Comparison of ENCODE assay signal across 8 mouse cellular contexts in the genomic region with DNA sequence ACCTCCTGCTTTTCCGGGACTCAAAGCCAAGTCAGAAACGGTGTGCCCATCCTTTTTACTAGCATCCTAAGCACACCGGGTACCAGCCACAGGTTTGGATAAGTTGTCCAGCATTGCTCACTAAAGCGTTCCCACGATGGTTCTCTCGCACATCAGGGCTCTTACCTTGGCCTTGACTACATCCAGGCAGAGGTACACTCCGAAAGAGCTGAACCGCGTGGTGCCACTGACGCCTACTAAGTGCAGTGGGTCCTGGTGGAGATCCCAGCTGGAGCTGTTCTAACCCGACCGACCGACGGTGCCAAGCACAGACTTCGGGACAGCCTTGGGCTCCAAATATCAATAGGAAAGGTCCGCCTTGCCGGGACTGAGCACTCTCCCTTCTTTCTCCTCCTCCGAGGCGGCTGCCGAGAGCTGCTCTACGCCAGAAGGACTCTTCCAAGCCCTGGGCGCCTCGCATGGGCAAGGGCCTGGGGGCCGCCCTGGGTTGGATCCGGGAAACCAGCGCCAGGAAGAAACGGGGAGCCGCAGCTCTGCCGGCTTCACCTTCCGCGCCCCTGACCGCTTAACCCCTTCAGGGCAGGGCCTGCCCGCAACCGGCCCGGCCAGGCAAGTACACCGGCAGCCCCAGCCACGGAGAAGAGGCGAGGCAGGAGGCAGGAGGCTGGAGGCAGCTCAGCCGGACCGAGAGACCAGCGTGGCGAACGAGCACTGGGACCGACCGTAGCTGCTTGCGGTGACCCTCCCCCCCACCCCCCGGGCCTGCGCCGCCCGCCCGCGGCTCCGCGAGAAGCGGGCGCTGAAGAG. TPM values are rescaled to one million over a fixed set of nuclear protein-coding genes. Genes with fewer than 3 reads are reported as not detected.
A peak's percentile ranks its signal among the peaks of the same experiment; 100 is the strongest.
DNase-seq lines count a peak whose midpoint lies in the region; ATAC-seq and TF ChIP-seq lines count a peak whose summit lies in the region.

No protein-coding gene starts in this region.

- peaks cover 2% of the 10 kb centered on the region; the same call in 1 of the 2 replicates for H3K4me1 ChIP-seq in cortical plate, adult 2 months (ENCODE audit: control insufficient read depth, insufficient read depth, low read length)
- peaks cover 21% of the 10 kb centered on the region for H3K4me1 ChIP-seq in intestine, embryonic 16.5 days (ENCODE audit: control insufficient read depth, insufficient read depth, low read length)
- H3K4me1 ChIP-seq in liver, adult 2 months (ENCODE audit: control insufficient read depth, insufficient read depth, low read length), result no peaks in the 10 kb centered on the region; the same call in 1 of the 2 replicates
- peaks cover 13% of the 10 kb centered on the region; the same call in 1 of the 2 replicates for H3K4me1 ChIP-seq in midbrain, postnatal 0 days (ENCODE audit: insufficient read depth, low read length)

- peak overlapping the region; percentile 85 for H3K9ac ChIP-seq in intestine, embryonic 16.5 days (ENCODE audit: low read depth, low read length)
- peak overlapping the region; percentile 79 for H3K9ac ChIP-seq in liver, adult 2 months (ENCODE audit: low read depth, low read length)
- H3K9ac ChIP-seq in midbrain, postnatal 0 days (replicated peaks; ENCODE audit: low read length, poor library complexity, severe bottlenecking), result peak overlapping the region; percentile 91

- TF ChIP-seq POLR2A in cortical plate, adult 2 months (IDR thresholded peaks at IDR 0.05; ENCODE audit: extremely low read depth, insufficient read depth, low read length), result no peak
- no peak for TF ChIP-seq POLR2A in liver, adult 2 months (IDR thresholded peaks at IDR 0.05; ENCODE audit: extremely low read depth, insufficient read depth, low read length)

- peak; percentile 35 for DNase-seq in layer of hippocampus, adult 11-12 months (ENCODE audit: low spot score)
- DNase-seq in layer of hippocampus, adult 9-11 months, result no peak
- peak; percentile 29 to 40 for DNase-seq in gastrocnemius, postnatal 36 days
- DNase-seq in liver, adult 2 months (ENCODE audit: extremely low read depth, low read depth, low spot score), result peak; percentile 20
- peak; percentile 17 for DNase-seq in midbrain, postnatal 0 days (ENCODE audit: low spot score)
- peak; percentile 44 for DNase-seq in testis, postnatal 14 days (ENCODE audit: low spot score)

- no peaks in the 10 kb centered on the region for H3K79me2 ChIP-seq in liver, adult 2 months (ENCODE audit: control insufficient read depth, insufficient read depth, low read length)

- H3K4me2 ChIP-seq in intestine, embryonic 16.5 days (ENCODE audit: low read depth, low read length), result peak overlapping the region; percentile 84
- H3K4me2 ChIP-seq in midbrain, postnatal 0 days (ENCODE audit: low read depth, low read length, poor library complexity, severe bottlenecking), result peak overlapping the region; percentile 85

- no peaks in the 10 kb centered on the region for H3K9me3 ChIP-seq in intestine, embryonic 16.5 days (ENCODE audit: control insufficient read depth, low read length)
- H3K9me3 ChIP-seq in midbrain, postnatal 0 days (ENCODE audit: low read length), result no peaks in the 10 kb centered on the region

- H3K27ac ChIP-seq in cortical plate, adult 2 months (ENCODE audit: insufficient read depth, low read length), result peak overlapping the region; percentile 82
- H3K27ac ChIP-seq in intestine, embryonic 16.5 days (ENCODE audit: low read length), result peak overlapping the region; percentile 94
- H3K27ac ChIP-seq in liver, adult 2 months (replicated peaks; ENCODE audit: insufficient read depth, low read depth, low read length), result no peak overlapping the region
- peak overlapping the region; percentile 94 for H3K27ac ChIP-seq in midbrain, postnatal 0 days (ENCODE audit: low read depth, low read length)

- WGBS in intestine, embryonic 16.5 days, result under 1% methylated on average over 49 of the region's 56 CpGs
- 3% methylated on average over 56 of the region's 56 CpGs for WGBS in liver, adult 2 months
- WGBS in midbrain, postnatal 0 days, result under 1% methylated on average over 45 of the region's 56 CpGs

- no peaks in the 10 kb centered on the region for H3K36me3 ChIP-seq in intestine, embryonic 16.5 days (ENCODE audit: control insufficient read depth, insufficient read depth, low read length)
- no peaks in the 10 kb centered on the region for H3K36me3 ChIP-seq in liver, adult 2 months (ENCODE audit: control insufficient read depth, insufficient read depth, low read length)
- H3K36me3 ChIP-seq in midbrain, postnatal 0 days (ENCODE audit: insufficient read depth, low read length), result no peaks in the 10 kb centered on the region

- intact Hi-C loops in gastrocnemius, postnatal 36 days (cut with DNase I), result loop anchor here (5.0 kb wide), 2 partner anchors 120 to 345 kb away; no protein-coding TSS in a partner anchor

- no peak for TF ChIP-seq CTCF in cortical plate, adult 2 months (IDR thresholded peaks at IDR 0.05; ENCODE audit: extremely low read depth, insufficient read depth, low read length)
- no peak for TF ChIP-seq CTCF in liver, adult 2 months (IDR thresholded peaks at IDR 0.05; ENCODE audit: low read depth, low read length)
- no peak for TF ChIP-seq CTCF in midbrain, postnatal 0 days (IDR thresholded peaks at IDR 0.05)

- H3K27me3 ChIP-seq in intestine, embryonic 16.5 days (replicated peaks; ENCODE audit: control insufficient read depth, insufficient read depth, low read length), result no peaks in the 10 kb centered on the region
- no peaks in the 10 kb centered on the region for H3K27me3 ChIP-seq in liver, adult 2 months (ENCODE audit: control insufficient read depth, insufficient read depth, low read length)
- no peaks in the 10 kb centered on the region for H3K27me3 ChIP-seq in midbrain, postnatal 0 days (ENCODE audit: insufficient read depth, low read length)

- H3K4me3 ChIP-seq in cortical plate, adult 2 months (ENCODE audit: insufficient read depth, low read length), result peak overlapping the region; percentile 83
- peak overlapping the region; percentile 94 for H3K4me3 ChIP-seq in intestine, embryonic 16.5 days (ENCODE audit: low read length)
- H3K4me3 ChIP-seq in liver, adult 2 months (ENCODE audit: insufficient read depth, low read depth, low read length), result peak overlapping the region; percentile 59
- peak overlapping the region; percentile 96 for H3K4me3 ChIP-seq in midbrain, postnatal 0 days (ENCODE audit: low read depth, low read length)

- peak; percentile 37 for ATAC-seq in intestine, embryonic 16.5 days
- ATAC-seq in midbrain, postnatal 0 days (ENCODE audit: low FRiP score), result peak; percentile 56

RNA-seq across cellular contexts. Expression of gene Large1, which starts 0.8 kb away (rescaled TPM):
- 78.8 and 84.5 TPM in 2 replicates for polyA plus RNA-seq in cortical plate, adult 2 months (2012; rRNA removed)
- 10 to 100 TPM; 22.5 to 23.6 TPM for total RNA-seq in gastrocnemius, postnatal 36 days (2021)
- polyA plus RNA-seq in intestine, embryonic 16.5 days (2015; fragmentation: Nextera tagmentation; extraction: Ambion mirVana), result 4.6 and 5.0 TPM in 2 replicates
- total RNA-seq in liver, adult 2 months (2014; rRNA removed), result 3.5 and 4.7 TPM in 2 replicates
- polyA plus RNA-seq in liver, adult 2 months (2012; rRNA removed), result 1.4 and 1.9 TPM in 2 replicates
- total RNA-seq in midbrain, postnatal 0 days (2014; rRNA removed), result 101 and 102 TPM in 2 replicates
- 14.9 and 15.2 TPM in 2 replicates for polyA plus RNA-seq in midbrain, postnatal 0 days (2015; fragmentation: Nextera tagmentation; extraction: Ambion mirVana)
